Mouse (Mus musculus) erythroid progenitor cell, adult 5-6 weeks (primary cell): ENCODE data around the gene Aebp1. TPM values are rescaled to one million over a fixed set of nuclear protein-coding genes. Genes with fewer than 3 reads are reported as not detected.

Source experiments
- ATAC-seq: replicated peaks from 2 replicates; pipeline ENCODE4 v1.8.0; 2016; ENCODE audit warnings: moderate number of reproducible peaks, mild to moderate bottlenecking, moderate TSS enrichment, inconsistent platforms; ENCODE audit not compliant: poor library complexity, low FRiP score, severe bottlenecking
- total RNA-seq, 2 experiments: library from RNA; stranded (forward) in 1 of 2; stranded (reverse) in 1 of 2; fragments of 150-400 nt in 1 of 2; fragments of 186-747, 209-891 nt in 1 of 2; gene quantifications; 2 replicates each; pipeline versions ENCODE4 v1.2.3 to v1.2.4; 2015 to 2017; ENCODE audit warnings: low replicate concordance in 2 of 2

Gene Aebp1
- total RNA-seq, 2 experiments from 2014 or later, result 1.3 TPM; not detected in 1

DNA sequence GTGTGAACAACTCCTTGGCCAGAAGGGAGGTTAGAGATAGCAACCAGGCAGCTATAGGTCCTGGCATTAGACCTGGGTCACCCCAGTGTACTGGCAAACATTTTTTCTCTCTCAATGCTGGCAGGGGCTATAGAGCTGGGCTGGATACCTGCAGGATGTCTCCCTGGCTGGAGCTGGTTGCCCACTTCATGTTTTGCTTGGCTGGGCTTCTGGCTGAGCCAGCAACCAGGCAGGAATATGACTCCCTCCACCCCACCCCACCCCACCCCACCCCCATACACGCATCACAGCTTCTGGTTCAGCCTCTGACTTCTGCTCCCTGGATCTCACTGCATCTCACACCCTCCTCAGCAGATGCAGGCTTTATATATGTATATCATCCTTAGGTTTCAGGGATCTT is 9.4 kb upstream of the Aebp1 start:
- ATAC-seq, result no peak

DNA sequence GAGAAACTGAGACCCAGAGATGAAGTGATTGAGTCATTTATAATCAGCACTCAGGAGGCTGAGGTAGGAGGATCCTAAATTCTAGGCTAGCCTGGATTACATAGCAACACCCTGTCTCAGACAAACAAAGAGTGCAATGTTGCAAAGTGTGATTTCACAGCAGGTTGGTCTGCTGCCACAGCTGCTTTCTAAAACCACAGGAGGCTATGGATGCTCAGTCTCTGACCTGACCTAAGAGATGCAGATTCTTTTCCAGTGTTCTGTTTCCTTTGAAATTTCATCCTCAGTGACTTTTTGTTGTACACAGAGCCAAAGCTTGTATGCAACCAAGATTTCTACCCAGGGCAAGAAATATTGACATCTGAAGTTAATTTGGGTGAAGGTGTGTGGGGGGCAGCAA is 6.3 kb upstream of the Aebp1 start:
- no peak for ATAC-seq

DNA sequence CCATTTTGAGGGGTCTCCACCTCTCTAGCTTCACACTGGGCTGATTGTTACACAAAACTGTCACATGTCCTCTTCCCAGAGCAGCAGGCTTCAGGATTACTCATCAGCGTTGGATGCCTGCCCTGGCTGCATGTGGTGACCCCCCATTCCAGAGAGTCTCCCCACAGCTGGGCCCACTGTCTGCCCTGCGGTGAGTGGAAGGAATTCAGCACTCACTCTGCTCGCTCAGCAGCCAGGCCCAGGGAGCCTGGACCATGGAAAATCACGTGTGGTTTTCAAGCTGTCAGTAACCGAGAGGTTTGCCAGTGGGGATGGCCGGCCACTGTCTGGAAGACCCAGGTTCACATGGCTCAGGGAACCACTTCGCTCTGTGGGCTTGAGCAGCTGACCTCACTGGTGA is 5.8 kb upstream of the Aebp1 start:
- ATAC-seq, result no peak

DNA sequence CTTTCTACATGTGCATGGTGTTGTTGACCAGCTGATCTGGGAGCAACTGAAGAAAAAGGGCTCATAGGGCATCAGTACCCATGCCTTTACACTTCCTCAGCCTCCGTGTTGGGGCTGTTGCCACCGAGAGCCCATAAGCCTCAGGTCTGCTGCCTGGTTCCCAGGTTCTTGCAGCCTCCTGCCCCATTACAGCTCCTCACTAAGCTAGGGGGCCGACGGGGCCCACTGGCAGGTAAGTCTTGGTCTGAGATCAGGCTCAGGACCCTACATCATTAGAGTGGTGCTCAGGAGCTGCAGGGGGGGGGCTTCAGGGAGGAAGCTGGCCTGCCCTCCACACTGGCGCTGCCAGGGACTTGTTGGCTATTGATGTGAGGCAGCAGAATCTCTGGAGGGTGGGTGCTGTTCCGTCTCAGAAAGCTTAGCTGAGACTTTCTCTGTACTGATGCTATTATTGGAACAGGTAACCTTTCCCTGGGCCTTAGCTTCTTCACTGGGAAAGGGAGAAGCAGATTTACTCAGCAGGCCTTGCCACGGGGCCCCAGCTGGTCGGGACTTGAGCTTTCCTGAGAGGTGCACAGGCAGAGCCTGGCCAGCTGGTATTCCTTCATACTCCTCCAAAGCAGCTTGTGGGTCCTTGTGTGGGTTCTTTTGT is 5.1 kb upstream of the Aebp1 start:
- no peak for ATAC-seq

DNA sequence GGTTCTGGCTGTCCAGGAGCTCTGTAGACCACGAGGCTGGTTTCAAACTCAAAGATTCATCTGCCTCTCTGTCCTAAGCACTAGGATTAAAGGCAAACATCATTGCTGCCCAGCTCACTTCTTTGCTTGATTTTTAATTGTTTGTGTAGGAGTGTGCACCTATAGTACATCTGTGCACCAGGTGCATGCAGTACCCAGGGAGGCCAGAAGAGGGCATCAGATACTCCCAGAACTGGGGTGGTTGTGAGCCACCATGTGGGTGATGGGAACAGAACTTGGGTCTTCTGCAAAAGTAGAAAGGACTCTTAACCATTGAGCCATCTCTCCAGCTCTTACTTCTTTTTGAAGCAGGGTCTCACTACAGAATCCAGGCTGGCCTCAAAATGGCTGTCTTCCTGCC is 3.0 kb upstream of the Aebp1 start:
- no peak for ATAC-seq

DNA sequence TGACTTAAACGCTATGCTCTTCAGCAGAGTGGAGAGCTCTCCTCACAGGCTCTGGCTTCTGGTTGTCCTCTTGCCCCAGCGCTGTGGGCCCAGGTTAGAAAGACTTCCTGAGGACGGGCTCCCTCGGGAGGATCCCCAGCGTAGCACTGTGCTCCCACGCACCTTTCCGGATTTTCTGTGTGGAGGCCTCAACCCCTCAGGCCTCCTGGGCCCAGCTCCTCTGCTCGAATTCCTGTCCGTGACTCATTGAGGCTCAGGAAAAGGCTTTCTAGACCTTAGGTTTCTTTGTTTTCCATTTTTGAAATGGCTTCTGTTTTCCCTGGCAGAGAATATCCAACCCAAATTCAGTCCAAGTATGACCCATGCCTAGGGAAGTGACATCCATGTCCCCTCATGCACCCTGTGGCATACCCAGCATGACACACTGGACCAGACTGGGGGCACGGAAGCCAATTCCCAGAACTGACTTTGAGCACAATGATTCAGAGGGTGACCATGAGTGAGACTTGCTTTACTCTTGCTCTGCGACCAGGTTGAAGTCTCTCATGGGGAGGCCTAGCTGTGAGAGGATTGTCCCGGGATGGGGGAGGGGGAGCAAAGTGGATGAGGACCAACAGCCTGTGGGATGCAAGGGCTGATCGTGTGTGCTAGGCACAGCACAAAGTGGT is 1.7 kb upstream of the Aebp1 start:
- ATAC-seq, result no peak

DNA sequence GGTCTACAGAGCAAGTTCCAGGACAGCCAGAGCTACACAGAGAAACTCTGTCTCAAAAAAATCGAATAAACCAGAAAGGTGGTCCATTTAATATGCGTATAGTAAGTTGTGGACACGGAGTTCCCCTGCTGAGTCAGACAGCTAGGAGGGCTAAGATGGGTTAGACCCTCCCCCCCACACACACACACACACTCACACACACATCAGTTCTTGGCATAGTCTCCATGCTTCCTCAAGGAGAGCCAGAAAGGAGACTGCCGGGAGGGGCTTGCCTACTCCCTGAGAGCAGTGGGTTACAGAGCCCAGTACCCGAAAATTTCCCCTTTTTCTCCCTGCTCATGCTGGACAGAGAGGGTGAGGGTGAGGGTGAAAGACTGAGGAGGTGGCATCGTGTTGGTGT is 1.1 kb upstream of the Aebp1 start:
- no peak for ATAC-seq

DNA sequence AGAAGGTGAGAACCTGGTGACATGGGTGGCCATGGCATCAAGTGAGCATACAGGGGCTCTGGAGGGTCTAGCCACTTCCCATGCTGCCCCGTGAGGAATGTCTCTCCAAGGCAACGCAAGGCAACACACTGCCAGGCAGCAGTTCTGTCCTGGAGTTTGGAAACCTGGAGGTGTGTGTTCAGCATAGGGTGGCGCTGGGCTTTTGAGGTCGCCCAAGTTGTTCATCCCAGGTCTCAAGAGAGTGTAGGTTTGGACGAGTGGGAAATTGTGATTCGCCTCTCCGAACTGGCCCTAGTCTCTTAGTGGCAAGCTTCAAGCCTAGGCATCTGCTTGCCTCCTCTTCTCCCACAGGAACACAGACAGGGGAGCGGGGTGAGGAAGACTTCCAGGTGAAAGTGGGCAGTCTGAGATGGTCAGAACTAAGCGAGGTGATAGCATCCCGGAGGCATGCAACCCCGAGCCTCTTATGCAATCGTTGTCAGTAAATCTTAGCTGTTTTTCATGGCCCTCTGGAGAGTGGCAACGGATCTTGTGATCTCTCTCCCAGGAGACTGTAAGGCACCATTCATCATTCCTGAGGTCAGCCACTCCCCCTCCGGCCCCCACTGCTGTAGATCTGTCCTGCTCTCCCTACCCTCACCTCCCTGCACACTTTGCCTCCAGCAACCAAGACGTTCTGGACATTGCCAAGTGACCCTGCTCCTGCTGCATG is 803 bp downstream of the Aebp1 start:
- ATAC-seq, result no peak

DNA sequence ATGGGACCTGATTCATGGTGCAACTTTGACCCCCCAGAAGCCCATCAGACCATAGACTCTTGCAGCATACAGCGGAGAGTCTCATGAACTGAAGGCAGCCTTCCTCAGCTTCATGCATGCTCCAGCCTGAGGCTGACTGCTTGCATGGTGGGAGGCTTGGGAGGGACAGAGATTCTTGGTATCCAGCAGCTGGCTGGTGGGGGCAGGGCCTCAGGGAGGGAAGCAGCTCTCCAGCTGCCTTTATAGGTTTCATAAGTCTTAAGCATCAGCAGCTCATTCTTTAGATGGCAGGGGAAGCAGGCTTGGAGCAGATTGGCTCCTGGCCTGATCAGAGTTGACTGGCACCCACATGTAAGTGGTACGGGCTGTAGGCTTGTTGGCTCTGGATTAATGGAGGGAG is 5.4 kb downstream of the Aebp1 start:
- ATAC-seq, result no peak

DNA sequence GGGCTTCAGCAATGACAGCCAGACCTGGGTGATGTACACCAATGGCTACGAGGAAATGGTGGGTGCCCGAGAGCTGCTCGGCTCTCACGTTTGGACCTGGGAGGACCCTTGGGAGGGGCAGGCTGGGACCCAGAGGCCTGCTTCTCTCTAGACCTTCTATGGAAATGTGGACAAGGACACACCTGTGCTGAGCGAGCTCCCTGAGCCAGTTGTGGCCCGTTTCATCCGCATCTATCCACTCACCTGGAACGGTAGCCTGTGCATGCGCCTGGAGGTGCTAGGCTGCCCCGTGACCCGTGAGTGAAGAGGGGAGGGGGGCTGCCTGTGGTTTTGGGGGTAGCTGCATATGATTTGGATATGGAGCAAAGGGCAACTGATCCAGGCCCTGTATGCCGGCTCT is 6.6 kb downstream of the Aebp1 start:
- ATAC-seq, result no peak

DNA sequence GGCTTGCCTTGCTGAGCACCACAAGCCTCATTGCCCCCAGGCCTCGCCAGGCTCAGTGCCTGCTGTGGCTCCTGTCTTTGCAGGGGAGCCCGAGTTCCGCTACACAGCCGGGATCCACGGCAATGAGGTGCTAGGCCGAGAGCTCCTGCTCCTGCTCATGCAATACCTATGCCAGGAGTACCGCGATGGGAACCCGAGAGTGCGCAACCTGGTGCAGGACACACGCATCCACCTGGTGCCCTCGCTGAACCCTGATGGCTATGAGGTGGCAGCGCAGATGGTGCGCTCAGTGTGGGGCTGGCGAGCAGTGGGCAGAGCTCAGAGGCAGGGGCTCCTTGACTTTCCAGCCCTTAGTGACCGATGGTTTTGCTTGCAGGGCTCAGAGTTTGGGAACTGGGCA is 7.6 kb downstream of the Aebp1 start:
- no peak for ATAC-seq

DNA sequence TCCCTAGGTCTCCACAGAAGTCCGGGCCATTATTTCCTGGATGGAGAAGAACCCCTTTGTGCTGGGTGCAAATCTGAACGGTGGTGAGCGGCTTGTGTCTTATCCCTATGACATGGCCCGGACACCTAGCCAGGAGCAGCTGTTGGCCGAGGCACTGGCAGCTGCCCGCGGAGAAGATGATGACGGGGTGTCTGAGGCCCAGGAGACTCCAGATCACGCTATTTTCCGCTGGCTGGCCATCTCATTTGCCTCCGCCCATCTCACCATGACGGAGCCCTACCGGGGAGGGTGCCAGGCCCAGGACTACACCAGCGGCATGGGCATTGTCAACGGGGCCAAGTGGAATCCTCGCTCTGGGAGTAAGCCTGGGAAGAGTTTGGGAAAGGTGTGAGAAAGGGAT is 8.3 kb downstream of the Aebp1 start:
- ATAC-seq, result no peak

DNA sequence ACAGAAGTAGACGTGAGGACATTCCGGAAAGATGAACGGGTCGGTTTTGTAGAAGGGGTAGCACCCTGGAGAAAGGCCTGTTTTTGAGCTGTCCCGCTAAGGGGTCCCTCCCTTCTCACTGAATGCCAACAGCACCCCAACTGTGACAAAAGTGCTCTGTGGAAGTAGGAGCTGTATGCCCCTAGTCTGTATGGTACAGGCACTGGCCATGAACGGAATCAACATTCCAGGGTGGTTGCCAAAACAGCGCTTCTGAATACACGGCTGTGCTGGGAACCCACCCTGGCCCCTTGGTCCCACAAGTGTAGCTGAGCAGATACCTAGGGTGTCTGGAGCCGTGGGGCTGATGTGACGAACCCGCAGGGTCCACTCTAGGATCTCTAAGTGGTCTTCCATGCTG is 11.0 kb downstream of the Aebp1 start:
- no peak for ATAC-seq

DNA sequence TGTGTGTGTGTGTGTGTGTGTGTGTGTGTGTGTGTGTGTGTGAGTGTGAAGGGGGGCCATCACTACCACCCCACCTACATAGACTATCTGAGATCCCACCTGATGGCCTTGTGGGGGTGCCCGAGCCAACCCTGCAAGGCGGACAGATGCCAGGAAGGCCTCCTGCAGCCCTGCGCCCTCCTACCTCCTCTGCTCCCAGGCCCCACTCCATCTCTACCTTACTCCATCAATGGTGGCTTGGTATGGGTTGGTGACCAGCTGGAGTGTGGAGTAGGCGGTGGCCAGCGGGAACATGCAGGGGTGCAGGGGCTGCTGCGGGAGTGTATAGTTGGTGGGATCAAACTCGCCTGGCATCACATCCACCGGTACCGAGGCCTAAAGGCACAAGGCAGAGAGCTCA is 11.4 kb downstream of the Aebp1 start:
- no peak for ATAC-seq

DNA sequence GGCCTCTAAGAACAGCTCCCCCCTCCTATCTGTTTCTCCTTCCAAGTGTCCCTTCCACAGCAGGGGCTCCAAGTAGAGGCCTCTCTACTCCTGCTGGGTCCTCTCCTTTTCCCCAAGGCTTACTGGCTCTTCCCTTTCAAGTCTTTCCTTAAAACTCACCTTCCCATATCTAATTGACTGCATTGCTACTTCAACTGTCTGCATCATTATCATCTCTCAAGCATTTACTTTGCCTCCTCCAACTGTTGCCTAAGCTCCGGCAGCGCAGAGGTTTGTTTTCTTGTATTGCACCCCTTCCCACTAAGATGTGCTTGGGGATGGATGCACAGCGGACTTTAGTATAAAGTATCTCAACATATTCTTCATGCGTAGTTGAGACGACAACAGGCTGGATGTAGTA is 15.7 kb downstream of the Aebp1 start:
- ATAC-seq, result no peak

DNA sequence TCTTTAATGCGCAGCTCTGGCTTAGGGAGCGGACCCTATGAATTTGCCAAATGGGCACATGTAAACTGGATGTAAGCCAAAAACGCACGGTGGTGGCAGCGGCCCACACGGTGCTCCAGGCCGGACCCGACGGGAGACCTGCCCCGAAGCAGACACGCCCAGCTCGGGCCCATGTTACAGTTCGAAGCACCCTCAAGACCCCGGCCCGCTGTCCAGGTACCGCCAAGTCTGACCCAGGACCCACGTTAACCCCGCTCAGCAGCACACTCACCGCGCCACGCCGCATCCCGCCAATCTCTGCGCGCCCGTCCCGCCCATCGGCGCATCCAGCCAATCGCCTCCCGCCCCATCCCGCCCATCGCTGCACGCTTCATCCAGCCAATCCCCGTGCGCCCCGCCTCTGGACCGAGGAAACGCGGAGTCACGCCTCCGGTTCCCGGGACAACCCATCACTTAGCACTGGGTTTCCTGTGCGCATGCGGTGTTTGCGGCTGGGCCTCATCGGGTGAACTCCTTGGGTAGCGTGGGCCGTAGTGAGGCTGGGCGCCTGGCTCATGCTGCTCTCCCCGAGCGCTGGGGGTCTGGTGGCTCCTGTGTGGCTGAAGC is 16.3 kb downstream of the Aebp1 start, which contains the start of gene Pold2:
TSS of gene Pold2 (minus strand) at position 372 of the 606 bp plus-strand sequence.
- peak; percentile 97 for ATAC-seq

DNA sequence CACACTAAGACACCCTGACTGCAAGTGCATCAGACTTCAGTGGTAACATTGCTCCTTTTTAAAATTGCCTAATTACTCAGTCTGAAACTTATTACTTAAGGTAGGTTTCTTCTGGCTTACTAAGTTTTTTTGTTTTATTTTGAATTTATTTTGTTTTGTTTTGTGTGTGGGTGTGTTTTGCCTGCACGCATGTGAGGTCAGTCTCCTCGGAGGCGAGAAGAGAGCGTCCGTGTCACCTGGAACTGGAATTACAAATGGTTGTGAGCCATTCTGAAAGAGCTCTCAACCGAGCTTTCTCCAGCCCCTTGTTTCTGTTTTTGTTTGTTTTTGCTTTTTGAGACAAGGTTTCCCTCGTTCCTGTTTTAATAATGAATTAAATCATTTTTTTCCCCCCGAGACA is 16.9 kb downstream of the Aebp1 start:
- no peak for ATAC-seq

DNA sequence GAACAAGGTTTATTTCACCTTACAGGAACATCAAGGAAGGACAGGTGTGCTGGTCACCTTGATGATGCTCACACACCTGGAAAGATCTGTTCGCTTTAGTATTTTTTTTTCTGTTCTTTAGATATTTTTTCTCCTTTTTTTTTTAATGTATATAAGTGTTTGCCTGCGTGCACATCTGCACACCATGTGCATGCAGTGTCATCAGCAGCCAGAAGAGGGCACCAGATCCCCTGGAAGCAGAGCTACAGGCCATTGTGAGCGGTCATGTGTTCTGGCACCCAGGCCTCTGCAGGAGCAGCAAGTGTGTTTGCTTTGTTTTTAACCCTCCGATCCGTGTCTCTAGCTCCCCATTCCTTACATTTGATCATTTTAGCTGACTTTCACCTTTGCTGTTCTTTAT is 18.2 kb downstream of the Aebp1 start:
- no peak for ATAC-seq

DNA sequence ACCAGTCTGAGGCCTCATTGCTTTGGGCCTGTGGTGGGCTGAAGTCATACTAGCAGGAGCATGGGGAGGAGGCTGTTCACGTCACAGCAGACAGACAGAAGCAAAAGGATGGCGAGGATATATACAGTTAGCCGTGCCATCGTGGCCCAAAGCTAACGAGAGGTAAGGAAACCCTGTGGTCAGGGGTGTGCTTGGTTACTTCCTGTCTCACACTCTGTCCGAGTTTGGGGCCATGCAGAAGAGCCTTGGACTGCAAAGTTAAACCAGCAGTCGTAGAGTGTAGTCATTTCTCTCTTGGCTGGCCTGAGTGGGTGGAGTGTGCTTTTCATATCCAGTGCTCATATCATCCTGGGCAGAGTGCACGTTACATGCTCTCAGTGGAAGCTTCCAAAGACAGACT is 20.8 kb downstream of the Aebp1 start:
- no peak for ATAC-seq

DNA sequence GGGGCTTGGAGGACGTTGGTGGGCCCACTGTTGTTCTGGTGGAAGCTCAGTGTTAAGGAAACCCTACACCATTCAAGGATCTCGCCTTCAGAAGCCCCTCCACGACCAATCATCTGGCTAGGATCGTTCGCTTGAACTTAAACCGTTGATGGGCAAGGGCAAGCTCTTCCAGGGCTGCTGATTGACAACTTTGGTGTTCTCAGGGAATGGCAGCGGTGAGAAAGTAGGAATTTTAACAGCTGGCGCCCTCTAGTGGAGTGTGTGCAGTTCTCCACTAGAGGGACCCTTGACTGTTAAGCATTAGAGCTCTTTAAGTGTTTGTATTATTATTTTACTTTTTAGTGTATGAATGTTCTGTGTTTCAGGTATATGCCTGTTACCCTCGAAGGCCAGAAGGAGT is 24.4 kb downstream of the Aebp1 start:
- peak; percentile 60; the same call in 1 of the 2 replicates for ATAC-seq

DNA sequence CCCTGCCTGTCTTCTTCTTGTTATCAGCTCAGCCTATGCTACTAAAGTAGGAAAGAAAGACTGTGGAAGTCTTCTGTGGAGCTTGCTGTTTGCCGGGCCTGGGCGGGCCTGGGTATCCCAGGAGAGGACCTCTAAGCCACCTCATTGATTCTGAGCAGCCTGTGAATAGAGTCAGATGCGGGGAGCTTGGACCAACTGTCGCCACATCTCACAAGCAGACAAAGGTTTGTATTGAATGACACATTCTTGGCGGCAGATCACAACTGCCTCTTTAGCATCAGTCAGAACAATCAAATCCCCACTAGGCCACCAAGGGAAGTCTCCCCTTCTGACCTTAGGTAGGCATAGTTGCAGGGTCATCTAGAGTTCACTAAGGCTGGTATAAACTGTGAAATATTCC is 25.5 kb downstream of the Aebp1 start:
- no peak for ATAC-seq
